Mouse (Mus musculus) left cerebral cortex, postnatal 36 days (tissue): Measurements from ENCODE around the gene Col6a3. TPM values are rescaled to one million over a fixed set of nuclear protein-coding genes. Genes with fewer than 3 reads are reported as not detected.

Experiments
- DNase-seq, 2 experiments: peaks; one replicate each; pipeline ENCODE4 v3.0.0; 2021 to 2022; ENCODE audit warnings: low spot score in 2 of 2, mixed read lengths in 1 of 2
- intact Hi-C: fragments of 180-260 bp; cut with DNase I; formaldehyde crosslinking; loops from one replicate; pipeline ENCODE4 v1.15.1; 2025
- total RNA-seq, 2 experiments: library from RNA; stranded (reverse); gene quantifications; 2 replicates each; pipeline ENCODE4 v1.2.3; 2021

Gene Col6a3
- total RNA-seq, result 1 to 10 TPM; 3.3 to 5.4 TPM

DNA sequence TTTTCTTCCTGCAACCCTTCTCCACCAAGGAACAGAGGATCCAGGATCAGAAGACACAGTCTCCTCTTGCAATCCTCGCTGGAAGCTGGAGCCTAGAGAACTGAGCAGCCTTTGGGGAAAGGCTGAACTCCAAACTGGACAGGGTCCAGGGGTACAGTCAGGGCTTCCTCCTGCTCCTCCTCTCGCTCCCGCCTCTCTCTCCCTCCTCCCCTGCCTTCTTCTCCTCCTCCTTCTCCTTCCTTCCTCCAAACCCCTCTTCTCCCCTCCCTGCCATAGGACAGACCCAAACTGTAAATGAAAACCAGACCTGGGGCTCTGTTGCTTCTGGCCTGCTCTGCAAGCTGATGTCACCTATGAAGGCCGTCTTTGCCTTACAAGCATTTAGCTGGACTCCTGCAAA lies at the start of gene Col6a3:
Col6a3 (minus strand) TSS at position 136 of the 400 bp plus-strand sequence.
- DNase-seq, result no peak
- intact Hi-C loops, result no loop called here

GRCm38 (mm10) chr1:90885771-90886460 lies 42.1 kb upstream of the Col6a3 start:
- intact Hi-C loops, result no loop called here
- no peak for DNase-seq

DNA sequence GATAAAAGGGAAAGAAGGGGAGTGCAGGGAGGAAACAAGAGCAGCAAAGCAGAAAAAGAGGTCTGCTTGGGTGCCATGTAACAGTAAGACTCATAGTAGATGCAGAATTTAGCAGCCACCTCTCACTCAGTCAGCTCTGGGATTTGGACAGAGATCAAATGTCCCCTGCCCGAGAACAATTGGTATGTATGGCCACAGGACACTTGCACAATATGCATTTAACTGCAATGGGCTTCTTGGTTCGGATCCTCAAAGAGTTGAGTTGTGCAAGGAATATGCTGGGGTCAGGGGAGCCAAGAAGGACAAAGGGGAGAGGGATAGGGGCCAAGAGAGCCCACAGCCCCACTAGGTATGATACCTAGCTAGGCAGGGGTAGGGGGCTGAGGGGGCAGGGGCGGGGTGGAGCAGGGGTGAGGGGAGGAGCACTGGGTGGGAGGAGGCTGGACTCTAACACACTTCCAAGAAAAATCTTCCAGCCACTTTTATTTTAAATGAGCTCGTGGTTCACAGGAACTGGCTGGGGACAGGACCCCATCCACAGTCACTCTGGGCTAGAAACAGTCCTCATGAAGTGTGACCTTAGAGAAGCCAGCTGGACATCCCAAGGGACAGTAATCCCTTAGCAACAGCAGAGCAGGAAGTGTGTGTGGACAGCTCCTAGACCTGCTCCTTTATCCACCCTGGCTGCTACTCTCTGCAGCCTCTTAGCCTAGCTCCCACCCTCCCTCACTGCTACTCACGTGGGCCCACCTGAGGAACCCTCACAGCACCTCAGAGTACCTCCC lies 32.9 kb upstream of the Col6a3 start:
- DNase-seq, result no peak
- intact Hi-C loops, result no loop called here

- intact Hi-C loops, result no loop called here
- DNase-seq, result no peak
Measured at GRCm38 (mm10) chr1:90875961-90876360, 32.2 kb upstream of the Col6a3 start.

DNA sequence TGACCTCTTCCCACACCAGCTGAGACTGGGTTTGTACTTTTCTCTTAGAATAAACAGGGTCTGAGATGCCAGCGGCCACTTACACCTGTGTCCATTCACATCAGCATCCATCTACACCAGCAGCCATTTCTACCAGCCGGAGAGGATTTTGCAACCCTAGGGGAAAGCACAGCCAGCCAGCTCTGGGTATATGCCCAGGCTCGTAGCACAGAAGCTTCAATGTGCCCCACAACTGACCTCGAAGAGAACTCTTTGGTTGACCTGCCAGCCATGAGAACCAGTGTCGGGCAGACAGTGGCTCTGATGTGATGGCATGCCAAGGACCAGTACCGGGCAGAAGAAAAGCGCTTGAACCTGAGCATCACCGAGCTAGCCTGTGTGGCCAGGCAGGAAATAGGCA lies 31.6 kb upstream of the Col6a3 start:
- DNase-seq, result no peak
- intact Hi-C loops, result no loop called here

DNA sequence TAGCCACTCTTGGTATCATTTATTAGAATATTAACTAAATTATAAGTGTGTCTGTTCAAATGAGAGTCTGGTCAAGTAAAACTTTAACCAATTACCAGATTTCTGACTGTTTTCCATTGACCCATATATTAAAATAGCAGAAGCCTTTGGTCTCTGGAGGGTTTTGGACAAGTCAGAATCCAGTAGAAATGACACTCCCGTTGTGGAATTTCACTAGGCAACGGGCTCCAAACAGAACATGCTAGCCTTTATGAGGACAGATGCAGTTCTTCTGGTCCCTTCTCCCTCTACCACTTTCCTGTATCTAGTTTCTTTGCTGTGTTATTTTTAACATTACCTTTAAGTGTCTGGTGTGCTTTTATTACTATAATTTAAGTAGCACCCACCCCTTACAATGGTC lies 26.8 kb upstream of the Col6a3 start:
- no peak for DNase-seq
- intact Hi-C loops, result no loop called here

DNA sequence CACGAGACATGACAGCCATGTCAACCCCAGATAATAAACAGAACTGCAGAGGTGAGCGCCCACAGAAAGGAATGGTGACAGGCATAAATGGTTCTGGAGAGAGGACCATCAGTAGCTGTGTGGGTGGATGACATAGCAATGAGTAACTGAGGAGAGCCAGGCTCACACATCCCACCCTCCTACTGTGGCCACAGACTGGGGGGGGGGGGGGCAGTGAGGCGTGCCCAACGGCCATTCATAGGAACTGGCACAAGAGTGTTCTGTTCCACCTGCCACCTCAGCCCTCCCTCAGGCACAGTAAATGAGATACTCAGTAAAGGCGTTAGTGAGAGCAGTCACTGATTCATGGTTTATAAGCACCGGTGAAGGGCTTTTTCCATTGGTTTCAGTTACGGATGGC lies 23.0 kb upstream of the Col6a3 start:
- intact Hi-C loops, result no loop called here
- DNase-seq, result no peak

DNA sequence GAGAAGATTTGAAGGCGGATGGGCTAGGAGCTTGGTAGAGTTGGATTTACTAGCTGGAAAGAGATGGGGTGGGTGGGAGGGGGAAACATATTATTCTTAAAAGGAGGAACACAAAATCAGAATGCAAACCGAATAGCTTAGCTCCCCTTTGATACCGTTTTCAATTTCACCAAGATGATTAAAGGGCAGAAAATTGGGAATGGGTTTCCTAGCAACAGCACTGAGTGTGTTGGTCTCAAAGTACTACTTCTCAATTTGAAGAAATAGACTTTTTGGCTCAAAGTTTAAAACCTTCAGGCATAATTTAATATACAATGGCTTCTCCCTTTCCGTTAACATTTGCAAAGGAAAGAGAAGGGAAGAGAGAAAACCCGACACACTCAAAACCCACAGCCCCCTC lies 12.1 kb upstream of the Col6a3 start:
- intact Hi-C loops, result no loop called here
- DNase-seq, result no peak

DNA sequence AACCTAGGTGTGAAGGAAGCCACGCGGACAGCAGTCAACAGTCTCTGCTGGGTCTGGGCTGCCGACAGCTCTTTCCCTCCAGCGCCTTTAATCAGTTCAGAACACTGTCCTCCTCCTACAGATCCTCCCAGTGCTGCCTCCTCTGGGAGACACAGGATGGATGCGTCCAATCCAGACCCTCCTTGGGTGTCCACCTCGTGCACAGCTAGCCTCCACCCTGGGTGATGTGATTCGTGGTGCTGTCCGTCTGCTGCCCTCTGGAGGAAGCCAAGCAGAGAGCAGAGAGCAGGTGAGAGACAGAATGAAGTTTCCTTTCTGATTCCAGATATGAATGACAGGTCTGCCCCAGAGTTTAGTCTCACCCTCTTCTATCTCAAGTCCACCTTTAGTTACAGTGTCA lies 6.1 kb upstream of the Col6a3 start:
- peak in 1 of 2 experiments; percentile 27 for DNase-seq
- intact Hi-C loops, result no loop called here

DNA sequence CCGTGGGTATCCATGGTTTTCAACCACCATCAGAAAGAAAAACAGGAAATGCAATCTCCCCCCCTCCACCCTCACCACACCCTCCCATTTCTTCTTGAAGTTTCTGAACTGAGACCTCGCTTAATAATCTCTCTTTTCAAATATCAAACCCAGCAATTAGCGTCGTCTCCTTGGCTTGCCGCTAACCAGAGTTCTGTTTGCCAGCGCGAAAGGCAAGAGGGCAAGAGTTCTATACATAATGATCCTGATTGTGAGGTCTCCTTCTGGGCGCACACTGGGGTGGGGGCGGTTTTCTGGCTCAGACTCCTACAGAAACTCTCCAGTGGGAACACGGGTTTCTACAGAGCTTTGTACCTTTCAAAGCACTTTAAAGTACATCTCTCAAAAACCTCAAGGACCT lies 1.4 kb upstream of the Col6a3 start:
- intact Hi-C loops, result no loop called here
- DNase-seq, result no peak

DNA sequence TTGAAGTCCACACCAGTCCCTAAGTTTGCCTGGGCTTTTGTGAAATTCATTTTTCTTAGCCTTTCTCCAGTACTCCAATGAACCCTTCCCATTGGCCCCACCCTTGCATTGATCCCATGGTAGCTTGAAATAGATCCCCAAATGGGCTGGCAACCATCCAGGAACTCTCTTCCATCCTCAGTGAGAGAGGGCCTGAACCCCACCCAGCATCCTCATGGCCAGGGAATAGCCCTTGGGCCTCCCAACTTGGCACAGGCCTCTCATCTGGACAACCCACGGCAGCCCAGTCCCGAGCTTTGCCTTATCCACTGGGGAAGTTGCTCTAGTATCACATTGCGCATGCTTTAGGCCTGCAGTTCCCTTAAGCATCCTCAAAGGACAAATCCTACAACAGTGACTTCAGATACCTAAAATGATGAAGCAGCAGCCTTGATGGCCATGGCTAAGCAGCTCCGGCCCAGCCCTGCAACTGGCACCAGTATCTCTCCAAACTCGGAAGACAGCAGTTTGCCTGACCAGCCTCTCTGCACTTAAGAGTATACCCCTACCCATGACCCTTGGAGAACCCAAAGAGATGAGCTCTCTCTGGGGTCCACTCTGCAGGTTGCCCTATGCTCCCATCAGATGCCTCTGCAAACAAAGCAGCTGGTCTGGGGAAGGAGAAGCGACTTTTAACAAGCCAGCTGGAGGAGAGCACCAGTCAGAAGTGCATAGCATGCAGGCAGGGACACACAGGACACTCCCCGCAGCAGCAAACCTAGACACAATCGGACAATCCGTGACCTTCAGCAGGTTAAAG lies 783 bp downstream of the Col6a3 start:
- intact Hi-C loops, result no loop called here
- DNase-seq, result no peak

- peak; percentile 47 to 57 for DNase-seq
- intact Hi-C loops, result loop anchor here (1.0 kb wide), 1 partner anchor 189 kb away; no protein-coding TSS in a partner anchor
Measured at GRCm38 (mm10) chr1:90840250-90840649, 3.5 kb downstream of the Col6a3 start.

- DNase-seq, result no peak
- intact Hi-C loops, result loop anchor here (5.0 kb wide), 1 partner anchor 91 kb away; no protein-coding TSS in a partner anchor
Measured at GRCm38 (mm10) chr1:90838657-90839056, 5.1 kb downstream of the Col6a3 start.

GRCm38 (mm10) chr1:90838221-90838620 lies 5.5 kb downstream of the Col6a3 start:
- intact Hi-C loops, result loop anchor here (5.0 kb wide), 1 partner anchor 91 kb away; no protein-coding TSS in a partner anchor
- DNase-seq, result peak; percentile 70 to 75

GRCm38 (mm10) chr1:90836178-90836740 lies 7.5 kb downstream of the Col6a3 start:
- intact Hi-C loops, result loop anchor here (5.0 kb wide), 1 partner anchor 89 kb away; no protein-coding TSS in a partner anchor
- DNase-seq, result no peak

DNA sequence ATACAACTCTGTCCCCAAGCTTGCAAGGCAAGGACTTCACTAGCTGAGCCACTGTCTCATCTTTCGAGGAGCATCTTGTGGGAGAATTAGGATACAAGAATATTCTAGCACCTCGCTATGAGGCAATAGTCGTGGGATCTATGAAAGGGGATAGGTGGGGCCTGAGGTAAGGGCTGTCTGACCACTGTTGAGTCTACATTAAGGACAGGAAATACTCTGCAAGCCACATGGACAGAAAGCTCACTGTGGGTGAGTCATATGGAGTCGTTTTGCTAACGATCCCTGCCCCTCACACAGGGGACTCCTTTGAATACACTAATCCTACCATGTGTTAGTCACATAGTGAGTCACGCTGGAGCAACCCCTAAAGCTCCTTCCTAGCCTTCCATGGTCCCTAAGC lies 9.1 kb downstream of the Col6a3 start:
- intact Hi-C loops, result loop anchor here (5.0 kb wide), 1 partner anchor 87 kb away; no protein-coding TSS in a partner anchor
- no peak for DNase-seq

- intact Hi-C loops, result no loop called here
- no peak for DNase-seq
Measured at GRCm38 (mm10) chr1:90830006-90830405, 13.8 kb downstream of the Col6a3 start.

DNA sequence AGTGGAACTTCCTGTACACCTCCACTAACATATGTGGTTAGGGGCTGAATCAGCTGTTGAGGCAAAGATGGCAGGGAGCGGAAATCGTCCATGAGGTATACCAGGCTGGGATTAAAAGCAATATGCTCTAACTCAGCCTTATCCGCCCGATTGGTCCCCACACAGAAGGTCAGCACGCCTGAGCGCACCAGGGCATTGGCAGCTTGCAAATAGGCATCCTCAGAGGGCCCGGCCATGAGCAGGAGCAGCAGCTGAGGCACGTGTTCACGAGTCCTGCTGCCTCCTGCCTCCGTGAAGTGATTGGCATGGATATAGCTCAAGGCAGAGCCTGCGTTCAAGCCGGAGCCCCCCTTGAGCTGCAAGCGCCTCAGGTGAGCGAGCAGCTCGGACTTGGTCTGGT lies 30.5 kb downstream of the Col6a3 start:
- intact Hi-C loops, result no loop called here
- DNase-seq, result no peak

DNA sequence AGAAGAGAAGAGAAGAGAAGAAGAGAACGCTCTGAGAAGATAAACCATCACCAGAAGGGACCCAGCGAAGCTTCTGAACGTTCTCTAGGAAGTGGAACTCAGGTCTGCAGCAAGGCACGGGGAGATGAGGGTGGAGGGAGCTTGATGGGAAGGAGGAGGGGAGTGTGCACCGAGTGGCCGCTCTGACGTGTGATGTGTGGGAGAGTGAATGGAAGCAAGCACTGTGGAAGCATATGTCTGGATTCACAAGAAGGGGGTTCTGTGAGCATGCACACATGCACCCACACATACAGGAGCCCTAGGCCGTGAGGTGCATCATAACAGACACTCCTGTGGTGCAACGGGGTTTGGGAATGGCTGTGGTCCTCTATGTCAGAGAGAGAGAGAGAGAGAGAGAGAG lies 34.8 kb downstream of the Col6a3 start:
- no peak for DNase-seq
- intact Hi-C loops, result no loop called here

DNA sequence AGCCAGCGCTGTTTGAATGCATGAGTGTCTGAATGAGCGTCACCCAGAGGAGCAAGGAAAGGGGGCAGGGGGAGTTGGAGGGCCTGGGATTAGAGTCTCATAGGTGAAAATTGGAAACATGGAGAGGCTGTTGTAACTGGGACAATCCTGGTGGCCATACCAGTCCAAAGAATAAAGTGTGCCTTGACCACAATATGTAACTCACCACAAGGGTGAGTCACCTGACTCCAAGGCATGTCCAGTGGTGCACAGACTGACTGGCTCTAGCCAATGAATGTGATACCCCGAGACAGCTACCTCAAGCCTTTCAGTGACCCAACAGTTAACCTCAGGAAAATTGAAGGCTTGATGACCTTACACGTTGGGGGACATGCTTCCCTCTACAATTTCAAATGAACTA lies 40.7 kb downstream of the Col6a3 start:
- intact Hi-C loops, result no loop called here
- DNase-seq, result no peak
